1 mouse cellular context compared by ENCODE assay signal in the genomic region with DNA sequence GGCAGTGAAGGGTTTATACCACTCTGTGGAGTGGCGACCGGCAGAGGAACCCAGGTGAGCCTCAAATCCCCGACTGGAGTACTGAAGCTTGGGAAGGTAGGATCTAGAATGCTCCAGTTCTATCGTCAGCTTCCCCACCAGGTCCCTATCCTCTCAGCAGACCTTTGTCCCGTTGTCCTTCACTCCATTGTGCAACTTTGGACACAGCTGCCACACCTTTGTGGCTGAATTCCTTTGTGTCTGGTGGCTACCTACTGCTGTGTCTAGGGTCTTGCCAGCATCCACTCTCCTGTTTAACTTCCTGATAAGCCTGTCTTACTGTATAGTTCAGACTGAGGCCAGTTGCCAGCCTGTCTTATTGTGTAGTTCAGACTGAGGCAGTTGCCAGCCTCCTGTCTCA.
TF ChIP-seq lines count a peak whose summit lies in the region.

No protein-coding gene starts in this region.

TF ChIP-seq in CH12.LX, 34 proteins besides CTCF, POLR2A, EP300 and RAD21:
- TF ChIP-seq NRF1 (IDR thresholded peaks at IDR 0.05; ENCODE audit: low read depth, low read length): no peak
- no peak for TF ChIP-seq ZC3H11A (IDR thresholded peaks at IDR 0.05; ENCODE audit: low read depth, low read length)
- TF ChIP-seq MXI1 (IDR thresholded peaks at IDR 0.05; ENCODE audit: low read depth, low read length): no peak
- TF ChIP-seq ETS1 (conservative IDR thresholded peaks at IDR 0.05; ENCODE audit: low read depth, low read length): no peak
- TF ChIP-seq TCF12 (IDR thresholded peaks at IDR 0.05; ENCODE audit: low read depth, low read length): no peak
- TF ChIP-seq NELFE (IDR thresholded peaks at IDR 0.05; ENCODE audit: low read depth, low read length): no peak
- no peak for TF ChIP-seq USF2 (conservative IDR thresholded peaks at IDR 0.05; ENCODE audit: low read depth, low read length)
- no peak for TF ChIP-seq MAFK (IDR thresholded peaks at IDR 0.05; ENCODE audit: insufficient replicate concordance, low read length)
- no peak for TF ChIP-seq CHD1 (IDR thresholded peaks at IDR 0.05; ENCODE audit: low read depth, low read length)
- no peak for TF ChIP-seq RCOR1 (conservative IDR thresholded peaks at IDR 0.05; ENCODE audit: low read depth, low read length)
- TF ChIP-seq KAT2A (IDR thresholded peaks at IDR 0.05; ENCODE audit: insufficient replicate concordance, low read length): no peak
- TF ChIP-seq PAX5 (IDR thresholded peaks at IDR 0.05; ENCODE audit: low read length): no peak
- TF ChIP-seq POLR2AphosphoS2 (IDR thresholded peaks at IDR 0.05; ENCODE audit: low read depth, low read length): no peak
